Mouse (Mus musculus) kidney, embryonic 14.5 days (tissue): Measurements from ENCODE around the gene Aak1. TPM values are rescaled to one million over a fixed set of nuclear protein-coding genes. Genes with fewer than 3 reads are reported as not detected.
A peak's percentile ranks its signal among the peaks of the same experiment; 100 is the strongest.
"Not testable (repeated sequence)": the region's sequence is repeated elsewhere in the genome, so short reads cannot be mapped to it uniquely, and the experiment has no call there.

Experiments
- ATAC-seq: fragments of 200-750 bp; cut with Nextera tagmentation; 2 replicates; pipeline ENCODE4 v1.8.0; 2017; ENCODE audit warnings: moderate number of reproducible peaks, mild to moderate bottlenecking, moderate TSS enrichment, moderate library complexity; ENCODE audit not compliant: low FRiP score, low TSS enrichment
- H3K27ac ChIP-seq: fragments of 300-500 bp; sonication (generic); 2 replicates; pipeline ENCODE4 v1.5.1; 2014; ENCODE audit warnings: low read depth, mild to moderate bottlenecking, low read length, moderate library complexity, mixed read lengths
- H3K27me3 ChIP-seq: fragments of 300-500 bp; sonication (generic); 2 replicates; pipeline ENCODE4 v1.6.1; 2014; ENCODE audit warnings: mild to moderate bottlenecking, low read length; ENCODE audit not compliant: control insufficient read depth, insufficient read depth
- H3K36me3 ChIP-seq: fragments of 300-500 bp; sonication (generic); 2 replicates; pipeline ENCODE4 v1.6.1; 2014; ENCODE audit warnings: low read length, mixed read lengths; ENCODE audit not compliant: control insufficient read depth, insufficient read depth
- H3K4me1 ChIP-seq: fragments of 300-500 bp; sonication (generic); 2 replicates; pipeline ENCODE4 v1.6.1; 2014; ENCODE audit warnings: low read length, mixed read lengths; ENCODE audit not compliant: control insufficient read depth, insufficient read depth
- H3K4me2 ChIP-seq: fragments of 300-500 bp; sonication (generic); replicated peaks from 2 replicates; pipeline ENCODE4 v1.6.1; 2014; ENCODE audit warnings: low read depth, mild to moderate bottlenecking, low read length
- H3K4me3 ChIP-seq: fragments of 300-500 bp; sonication (generic); 2 replicates; pipeline ENCODE4 v1.5.1; 2014; ENCODE audit warnings: mild to moderate bottlenecking, low read length
- H3K9ac ChIP-seq: fragments of 300-500 bp; sonication (generic); 2 replicates; pipeline ENCODE4 v1.6.1; 2014; ENCODE audit warnings: low read depth, mild to moderate bottlenecking, low read length, moderate library complexity
- H3K9me3 ChIP-seq: fragments of 300-500 bp; sonication (generic); 2 replicates; pipeline ENCODE4 v1.6.1; 2016; ENCODE audit warnings: low read length; ENCODE audit not compliant: control insufficient read depth
- WGBS: fragments of 180-500 bp; shearing (Covaris S2); extraction: QIAGEN DNeasy Blood & Tissue Kit; methylation state at CpG from one replicate; pipeline ENCODE4 v1.1.7; 2014; 5-methylcytosine and 5-hydroxymethylcytosine counted together
- polyA plus RNA-seq: library from polyadenylated mRNA; unstranded; fragments of >200 nt; fragmentation: Nextera tagmentation; extraction: Ambion mirVana; gene quantifications from 2 replicates; pipeline ENCODE4 v1.2.1, GENCODE M21; 2014

The Aak1 gene
- polyA plus RNA-seq, 1 experiment from 2014 or later, result 18.2 TPM

DNA sequence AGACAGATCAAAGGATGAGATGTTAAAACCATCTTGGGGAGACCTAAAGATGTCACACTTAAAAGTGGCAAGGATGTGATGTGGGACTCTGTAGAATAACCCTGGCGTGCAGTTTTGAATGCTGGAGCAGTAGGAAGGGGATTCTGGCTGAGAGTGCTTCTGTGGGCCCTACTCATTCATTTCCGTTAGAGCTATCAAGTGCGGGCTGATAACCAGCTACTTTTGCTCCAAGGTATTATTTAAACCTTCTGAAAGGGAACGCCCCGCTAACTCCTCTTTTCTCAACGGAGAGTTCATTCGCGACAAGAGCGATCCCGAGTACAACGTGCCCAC, 192.7 kb downstream of the Aak1 start:
- peak overlapping the region; percentile 65 for H3K4me2 ChIP-seq
- peak overlapping the region; percentile 91 for H3K9ac ChIP-seq
- H3K4me1 ChIP-seq, result peaks cover 6% of the 10 kb centered on the region
- H3K36me3 ChIP-seq, result no peaks in the 10 kb centered on the region; the same call in 1 of the 2 replicates
- H3K9me3 ChIP-seq, result 0 out of 2 replicates have a peak, but pooled peaks cover 1% of the 10 kb centered on the region
- H3K27me3 ChIP-seq, result no peaks in the 10 kb centered on the region
- H3K4me3 ChIP-seq, result peak overlapping the region; percentile 98
- ATAC-seq, result no peak
- 0% methylated on average over 11 of the region's 11 CpGs for WGBS
- peak overlapping the region; percentile 97 for H3K27ac ChIP-seq

- H3K27me3 ChIP-seq, result no peaks in the 10 kb centered on the region
- H3K9me3 ChIP-seq, result no peaks in the 10 kb centered on the region
- ATAC-seq, result peak; percentile 98
- peaks cover 6% of the 10 kb centered on the region for H3K4me1 ChIP-seq
- peak within 1 kb of the TSS; percentile 65 for H3K4me2 ChIP-seq
- H3K27ac ChIP-seq, result peak within 1 kb of the TSS; percentile 97
- peak within 1 kb of the TSS; percentile 98 for H3K4me3 ChIP-seq
- peak within 1 kb of the TSS; percentile 91 for H3K9ac ChIP-seq
- peaks cover 2% of the 10 kb centered on the region; the same call in 1 of the 2 replicates for H3K36me3 ChIP-seq
- under 1% methylated on average over 68 of the region's 68 CpGs for WGBS
These were observed 193.2 kb downstream of the Aak1 start, which contains the start of gene Gfpt1 for GRCm38 (mm10) chr6:87042337-87043130. Gene Gfpt1, plus strand, starts transcription at chr6:87042846.

GRCm38 (mm10) chr6:87043131-87043516, 193.8 kb downstream of the Aak1 start:
- peak overlapping the region; percentile 65 for H3K4me2 ChIP-seq
- H3K27ac ChIP-seq, result peak overlapping the region; percentile 97; the same call in 1 of the 2 replicates
- H3K9ac ChIP-seq, result peak overlapping the region; percentile 91
- WGBS, result 2% methylated on average over 9 of the region's 9 CpGs
- ATAC-seq, result peak; percentile 45
- peaks cover 6% of the 10 kb centered on the region; the same call in 1 of the 2 replicates for H3K36me3 ChIP-seq
- H3K27me3 ChIP-seq, result no peaks in the 10 kb centered on the region
- H3K4me1 ChIP-seq, result peaks cover 6% of the 10 kb centered on the region
- peak overlapping the region; percentile 98 for H3K4me3 ChIP-seq
- H3K9me3 ChIP-seq, result no peaks in the 10 kb centered on the region

GRCm38 (mm10) chr6:87044895-87045294, 195.6 kb downstream of the Aak1 start:
- peaks cover 6% of the 10 kb centered on the region for H3K4me1 ChIP-seq
- ATAC-seq, result no peak
- H3K36me3 ChIP-seq, result peaks cover 17% of the 10 kb centered on the region
- H3K27ac ChIP-seq, result no peak overlapping the region
- H3K27me3 ChIP-seq, result no peaks in the 10 kb centered on the region
- H3K9me3 ChIP-seq, result no peaks in the 10 kb centered on the region
- H3K4me2 ChIP-seq, result no peak overlapping the region
- no peak overlapping the region for H3K4me3 ChIP-seq
- H3K9ac ChIP-seq, result no peak overlapping the region
- 80% methylated on average over 2 of the region's 2 CpGs for WGBS

DNA sequence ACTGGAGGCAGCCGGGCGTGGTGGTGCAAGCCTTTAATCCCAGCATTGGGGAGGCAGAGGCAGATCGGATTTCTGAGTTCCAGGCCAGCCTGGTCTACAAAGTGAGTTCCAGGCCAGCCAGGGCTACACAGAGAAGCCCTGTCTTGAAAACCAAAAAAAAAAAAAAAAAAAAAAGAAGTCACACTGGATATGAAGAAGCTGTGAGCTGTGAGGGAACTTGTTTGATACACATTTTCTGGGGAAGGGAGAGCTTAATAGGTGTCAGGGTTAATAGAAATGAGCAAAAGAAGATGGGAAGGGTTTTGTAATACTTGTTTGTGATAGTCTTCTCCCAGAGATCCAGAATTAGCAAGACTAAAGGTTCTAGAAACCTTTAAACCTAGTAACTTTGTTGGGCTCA, 196.2 kb downstream of the Aak1 start:
- Histone ChIP-seq H3K4me1 (peaks cover 6% of the 10 kb centered on the region), H3K9ac (no peak overlapping the region), H3K27me3 (no peaks in the 10 kb centered on the region), H3K27ac (no peak overlapping the region), H3K4me3 (no peak overlapping the region), H3K36me3 (peaks cover 17% of the 10 kb centered on the region), H3K9me3 (no peaks in the 10 kb centered on the region), H3K4me2 (no peak overlapping the region)
- WGBS, result 74% methylated on average over 3 of the region's 3 CpGs
- no peak for ATAC-seq

GRCm38 (mm10) chr6:87048712-87049111, 199.4 kb downstream of the Aak1 start:
- H3K4me1 ChIP-seq, H3K4me2 ChIP-seq, H3K4me3 ChIP-seq, H3K27ac ChIP-seq, H3K27me3 ChIP-seq, ATAC-seq, H3K9me3 ChIP-seq, H3K9ac ChIP-seq: not testable (repeated sequence)
- peaks cover 45% of the 10 kb centered on the region for H3K36me3 ChIP-seq
- 98% methylated on average over 7 of the region's 7 CpGs for WGBS

DNA sequence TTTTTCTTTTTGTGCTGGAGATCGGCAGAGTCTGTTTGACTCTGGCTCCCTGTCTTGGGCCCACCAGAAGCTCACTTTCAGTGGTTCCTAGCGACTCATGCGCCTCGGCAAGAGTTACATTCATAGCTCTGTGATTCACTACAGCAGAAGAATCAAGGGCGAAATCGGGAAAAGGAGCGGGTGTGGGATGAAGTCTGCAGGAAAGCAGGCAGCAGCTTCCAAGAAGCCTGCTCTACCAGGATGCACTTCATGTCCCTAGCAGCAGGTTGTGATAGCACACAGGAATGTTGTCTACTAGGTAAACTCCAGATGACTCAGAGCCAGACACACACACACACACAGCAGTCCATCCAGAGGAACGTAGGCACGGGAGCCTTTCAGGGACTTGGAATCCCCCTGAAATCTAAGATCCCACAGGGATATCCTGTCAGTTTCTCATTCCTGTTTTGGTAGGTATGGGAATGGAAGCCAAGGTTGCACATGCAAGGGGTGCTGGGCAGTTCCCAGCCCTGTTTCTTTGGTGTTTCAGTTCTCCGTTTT, 202.6 kb downstream of the Aak1 start:
- Histone ChIP-seq H3K36me3 (peaks cover 72% of the 10 kb centered on the region), H3K27ac (no peak overlapping the region), H3K27me3 (no peaks in the 10 kb centered on the region), H3K4me1 (no peaks in the 10 kb centered on the region), H3K9ac (no peak overlapping the region), H3K9me3 (no peaks in the 10 kb centered on the region), H3K4me2 (no peak overlapping the region), H3K4me3 (no peak overlapping the region)
- WGBS, result 96% methylated on average over 10 of the region's 10 CpGs
- ATAC-seq, result no peak

Other genes starting within 250 kb of the Aak1 start
- gene Asprv1, start 221.4 kb upstream of the Aak1 start, polyA plus RNA-seq, result 0.50 and 0.61 TPM in 2 replicates
- gene Mxd1, start 180.4 kb upstream of the Aak1 start, polyA plus RNA-seq, result 5.4 and 8.8 TPM in 2 replicates
- gene Snrnp27, start 165.0 kb upstream of the Aak1 start, polyA plus RNA-seq, result 125 and 142 TPM in 2 replicates
- gene Gmcl1, start 116.1 kb upstream of the Aak1 start, polyA plus RNA-seq, result 27.0 and 38.3 TPM in 2 replicates
- 28.1 and 34.7 TPM in 2 replicates for gene Anxa4, start 55.9 kb upstream of the Aak1 start, polyA plus RNA-seq
- gene Nfu1, start 159.7 kb downstream of the Aak1 start, polyA plus RNA-seq, result 102 and 119 TPM in 2 replicates
- gene Gfpt1, start 193.3 kb downstream of the Aak1 start, polyA plus RNA-seq, result 16.8 and 22.3 TPM in 2 replicates